Mouse (Mus musculus) olfactory bulb, adult 2 months (tissue): ENCODE data around the gene Zfp12.

ENCODE experiments used
- CTCF ChIP-seq: fragments of 200-500 bp; IDR thresholded peaks from 2 replicates; pipeline ENCODE4 v1.5.1; 2012; ENCODE audit warnings: low read depth, mild to moderate bottlenecking, low read length, moderate library complexity; ENCODE audit not compliant: insufficient read depth
- POLR2A ChIP-seq: fragments of 200-500 bp; IDR thresholded peaks from 2 replicates; pipeline ENCODE4 v1.6.1; 2012; ENCODE audit warnings: mild to moderate bottlenecking, low read depth, low read length, moderate library complexity; ENCODE audit not compliant: insufficient read depth

DNA sequence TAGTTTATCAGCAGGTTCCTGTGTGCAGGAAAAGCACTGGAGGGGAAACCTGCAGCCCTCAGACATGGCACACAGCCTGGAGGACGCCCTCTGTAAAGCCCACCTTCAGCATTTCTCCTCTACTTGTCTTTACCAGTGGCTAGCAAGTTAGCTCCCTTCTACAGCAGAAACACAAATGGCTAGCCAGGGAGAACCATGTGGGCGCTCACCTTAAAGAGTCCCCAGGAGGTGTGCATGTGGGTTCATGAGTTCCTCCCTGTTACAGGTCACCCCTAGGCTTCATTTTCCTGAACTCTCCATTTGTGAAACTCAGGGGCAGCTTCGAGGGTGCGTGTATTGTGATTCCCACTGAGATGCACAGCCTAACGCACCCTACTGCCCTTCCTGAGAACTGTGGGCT, 20.8 kb downstream of the Zfp12 start:
- TF ChIP-seq POLR2A = no peak
- TF ChIP-seq CTCF = no peak
